ENCODE assay signal across 9 mouse cellular contexts in the genomic region with DNA sequence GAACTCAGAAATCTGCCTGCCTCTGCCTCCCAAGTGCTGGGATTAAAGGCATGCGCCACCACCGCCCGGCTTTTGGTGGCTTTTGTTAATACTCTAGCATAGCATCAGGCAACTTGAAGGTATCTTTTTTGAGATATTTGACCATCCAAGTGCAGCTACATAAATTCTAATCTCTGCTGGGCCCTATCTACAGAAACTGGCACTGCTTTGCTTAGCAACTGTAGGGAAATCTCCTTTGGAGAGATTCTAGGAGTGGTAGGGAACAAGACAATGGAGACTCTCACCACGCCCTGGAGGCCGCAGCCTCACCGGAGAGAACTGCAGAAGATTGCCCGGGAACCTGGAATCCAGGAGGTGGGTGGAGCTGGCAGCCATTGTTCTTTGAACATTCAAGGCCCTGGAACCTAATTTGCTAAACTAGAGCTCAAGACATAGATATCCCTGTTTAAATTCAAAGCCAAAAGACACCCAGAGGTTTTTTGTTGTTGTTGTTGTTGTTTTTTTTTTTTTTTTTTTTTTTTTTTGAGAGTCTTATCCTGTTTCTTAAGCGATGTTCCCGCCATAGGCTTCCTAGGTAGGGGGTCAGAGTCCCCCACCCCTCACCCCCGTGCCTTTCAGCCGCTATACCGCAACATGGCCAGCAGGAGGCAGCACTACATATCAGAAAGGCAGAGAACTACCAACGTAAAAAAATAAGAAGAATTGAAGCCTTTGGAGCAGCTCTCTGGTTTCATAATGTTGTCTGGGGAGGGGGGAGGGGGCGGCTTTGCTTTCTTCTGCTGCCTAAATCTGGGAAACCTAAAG. TPM values are rescaled to one million over a fixed set of nuclear protein-coding genes. Genes with fewer than 3 reads are reported as not detected.
A peak's percentile ranks its signal among the peaks of the same experiment; 100 is the strongest.
DNase-seq lines count a peak whose midpoint lies in the region; ATAC-seq and TF ChIP-seq lines count a peak whose summit lies in the region.
"Had no signal": no experiment of that assay in that cellular context is flagged by ENCODE, and none has a peak within 500 bp of the region (broad histone marks: within the 10 kb centered on the region; RNA-seq: fewer than 3 reads in every experiment).

No protein-coding gene starts in this region.

- no peak overlapping the region for H3K27ac ChIP-seq in neural tube, embryonic 15.5 days (replicated peaks)
- no peak overlapping the region for H3K27ac ChIP-seq in liver, embryonic 14.5 days

- no peaks in the 10 kb centered on the region for H3K27me3 ChIP-seq in neural tube, embryonic 15.5 days (replicated peaks)
- H3K27me3 ChIP-seq in liver, embryonic 14.5 days (ENCODE audit: control insufficient read depth, insufficient read depth, low read length), result no peaks in the 10 kb centered on the region

- DNase-seq in cerebellum, postnatal 10 days, result peak; percentile 63 to 68
- no peak for DNase-seq in cerebellum, adult 8-10 months
- peak; percentile 36 for DNase-seq in neural tube, embryonic 10.5 days (ENCODE audit: extremely low spot score, low spot score)
- peak; percentile 34 to 58 for DNase-seq in heart, postnatal 14 days
- no peak for DNase-seq in liver, embryonic 14.5 days (ENCODE audit: low read depth in 3 of 3, low spot score in 3 of 3)
- peak; percentile 70 for DNase-seq in testis, postnatal 10 days (ENCODE audit: low spot score)
- no peak for DNase-seq in left cerebral cortex, adult 9 months (ENCODE audit: low spot score in 2 of 2)

- TF ChIP-seq EP300 in liver, embryonic 14.5 days (IDR thresholded peaks at IDR 0.05; ENCODE audit: low read depth), result no peak

- H3K36me3 ChIP-seq in neural tube, embryonic 15.5 days, result no peaks in the 10 kb centered on the region
- no peaks in the 10 kb centered on the region for H3K36me3 ChIP-seq in liver, embryonic 14.5 days (replicated peaks; ENCODE audit: control insufficient read depth, insufficient read depth, low read depth)
- H3K36me3 ChIP-seq: G1E had no signal

- intact Hi-C loops in heart, postnatal 14 days (cut with DNase I), result loop anchor here (1.0 to 2.0 kb wide), 2 partner anchors 64 to 347 kb away; no protein-coding TSS in a partner anchor

- H3K4me3 ChIP-seq in neural tube, embryonic 15.5 days (replicated peaks), result no peak overlapping the region
- no peak overlapping the region for H3K4me3 ChIP-seq in liver, embryonic 14.5 days (ENCODE audit: insufficient read depth in 1 of 2, low read depth in 2 of 2, low read length in 2 of 2)

- WGBS in neural tube, embryonic 15.5 days, result 42% methylated on average over 14 of the region's 14 CpGs
- WGBS in liver, embryonic 14.5 days (ENCODE audit: insufficient replicate concordance), result 41% methylated on average over 14 of the region's 14 CpGs

- peak; percentile 57 for TF ChIP-seq CTCF in liver, embryonic 14.5 days (IDR thresholded peaks at IDR 0.05; ENCODE audit: low read depth)

- no peak overlapping the region for H3K4me2 ChIP-seq in neural tube, embryonic 15.5 days
- no peak overlapping the region for H3K4me2 ChIP-seq in liver, embryonic 14.5 days (ENCODE audit: low read depth)

- ATAC-seq in neural tube, embryonic 15.5 days (ENCODE audit: low FRiP score), result no peak
- ATAC-seq in liver, embryonic 14.5 days (ENCODE audit: insufficient read depth), result no peak

- H3K4me1 ChIP-seq in neural tube, embryonic 15.5 days, result peaks cover 8% of the 10 kb centered on the region; the same call in 1 of the 2 replicates
- H3K4me1 ChIP-seq in liver, embryonic 14.5 days (replicated peaks; ENCODE audit: control insufficient read depth in 2 of 2, insufficient read depth in 2 of 2, low read length in 1 of 2), result peaks cover 0 to 2% of the 10 kb centered on the region in 2 experiments; a peak in 1 of 4 replicates

- H3K9ac ChIP-seq in neural tube, embryonic 15.5 days (replicated peaks), result no peak overlapping the region
- H3K9ac ChIP-seq in liver, embryonic 14.5 days (replicated peaks), result no peak overlapping the region

- H3K9me3 ChIP-seq in neural tube, embryonic 15.5 days (replicated peaks), result no peaks in the 10 kb centered on the region
- H3K9me3 ChIP-seq in liver, embryonic 14.5 days (ENCODE audit: control insufficient read depth, low read length), result no peaks in the 10 kb centered on the region
- H3K9me3 ChIP-seq: G1E had no signal

RNA-seq across cellular contexts. Expression of a gene that starts 34.1 kb away (rescaled TPM):
- 3.4 and 89.9 TPM in 2 replicates for polyA plus RNA-seq in neural tube, embryonic 15.5 days (2015; fragmentation: Nextera tagmentation; extraction: Ambion mirVana)
- under 1 TPM; 0.32 to 0.48 TPM for total RNA-seq in heart, postnatal 14 days (2021)
- 0.54 and 0.74 TPM in 2 replicates for polyA plus RNA-seq in liver, embryonic 14.5 days (2012; rRNA removed)
- 0.45 and 0.94 TPM in 2 replicates for polyA plus RNA-seq in liver, embryonic 14.5 days (2014; fragmentation: Nextera tagmentation; extraction: Ambion mirVana)
- total RNA-seq: G1E had no signal
- polyA plus RNA-seq: G1E had no signal

Comparison
In these comparisons a context has a peak if more than half of its experiments do, and no peak if none do; other contexts are left out.
1. DNase-seq: peak in cerebellum, postnatal 10 days (2 of 2), neural tube, embryonic 10.5 days (single experiment), heart, postnatal 14 days (2 of 2) and testis, postnatal 10 days (single experiment); none in cerebellum, adult 8-10 months (single experiment), liver, embryonic 14.5 days (0 of 3) and left cerebral cortex, adult 9 months (0 of 2).